Mouse (Mus musculus) urinary bladder, adult 2 months (tissue): ENCODE measurements around the gene Ccdc153. TPM values are rescaled to one million over a fixed set of nuclear protein-coding genes. Genes with fewer than 3 reads are reported as not detected.

Experiments used
- DNase-seq: peaks from one replicate; pipeline ENCODE4 v3.0.0; 2022; ENCODE audit warnings: low spot score
- polyA plus RNA-seq: library from polyadenylated mRNA; depleted of rRNA; stranded (reverse); fragments of >200 nt; gene quantifications from 2 replicates; pipeline ENCODE4 v1.2.3, GENCODE M21; 2012; rRNA removed

The Ccdc153 gene
- polyA plus RNA-seq, 1 experiment: not detected

DNA sequence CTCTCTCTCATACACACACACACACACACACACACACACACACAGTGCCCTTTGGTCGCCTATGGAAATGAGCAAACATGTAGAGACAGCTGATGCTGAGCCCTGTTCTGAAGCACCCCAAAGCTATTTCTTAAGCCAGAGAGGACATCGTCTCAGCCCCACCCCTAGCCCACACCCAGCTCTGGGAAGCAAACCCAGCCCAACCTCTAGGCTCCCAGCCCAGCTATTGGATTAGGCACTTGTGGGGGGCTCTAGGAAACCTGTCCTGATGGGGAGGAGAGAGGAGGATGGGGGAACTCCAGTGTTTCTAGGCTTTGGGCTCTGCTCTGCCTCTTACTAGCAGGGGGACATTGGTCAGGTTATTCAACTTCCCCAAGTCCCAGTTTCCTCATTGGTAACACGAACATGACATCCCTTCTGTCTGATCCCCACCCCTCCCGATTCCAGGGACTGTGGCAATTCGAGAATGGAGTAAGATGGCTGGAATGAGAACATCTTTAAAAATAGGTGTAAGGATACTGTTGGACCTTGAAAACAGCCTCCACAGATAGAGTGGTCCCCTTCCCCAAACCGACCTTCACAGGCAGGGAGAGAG, 45.9 kb downstream of the Ccdc153 start:
- DNase-seq: no peak

DNA sequence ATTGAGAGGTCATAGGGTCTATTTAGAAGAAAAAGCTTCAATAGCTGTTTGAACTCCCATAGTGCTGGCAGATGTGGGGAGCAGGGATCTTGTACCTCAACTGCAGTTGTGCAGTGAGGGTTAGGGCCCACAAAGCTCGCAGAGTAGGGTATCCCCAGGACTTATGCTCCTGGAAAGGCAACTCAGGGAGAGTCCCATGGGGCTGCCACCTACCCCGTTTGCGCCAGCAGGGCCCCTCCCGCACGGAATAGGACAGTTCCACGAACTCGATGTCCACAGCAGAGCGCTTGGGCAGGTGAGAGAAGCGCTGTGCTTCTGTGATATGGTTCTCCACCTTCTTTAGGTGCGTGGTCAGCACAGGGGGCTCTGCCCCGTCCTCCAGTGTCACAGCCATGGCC, 46.5 kb downstream of the Ccdc153 start:
- no peak for DNase-seq

DNA sequence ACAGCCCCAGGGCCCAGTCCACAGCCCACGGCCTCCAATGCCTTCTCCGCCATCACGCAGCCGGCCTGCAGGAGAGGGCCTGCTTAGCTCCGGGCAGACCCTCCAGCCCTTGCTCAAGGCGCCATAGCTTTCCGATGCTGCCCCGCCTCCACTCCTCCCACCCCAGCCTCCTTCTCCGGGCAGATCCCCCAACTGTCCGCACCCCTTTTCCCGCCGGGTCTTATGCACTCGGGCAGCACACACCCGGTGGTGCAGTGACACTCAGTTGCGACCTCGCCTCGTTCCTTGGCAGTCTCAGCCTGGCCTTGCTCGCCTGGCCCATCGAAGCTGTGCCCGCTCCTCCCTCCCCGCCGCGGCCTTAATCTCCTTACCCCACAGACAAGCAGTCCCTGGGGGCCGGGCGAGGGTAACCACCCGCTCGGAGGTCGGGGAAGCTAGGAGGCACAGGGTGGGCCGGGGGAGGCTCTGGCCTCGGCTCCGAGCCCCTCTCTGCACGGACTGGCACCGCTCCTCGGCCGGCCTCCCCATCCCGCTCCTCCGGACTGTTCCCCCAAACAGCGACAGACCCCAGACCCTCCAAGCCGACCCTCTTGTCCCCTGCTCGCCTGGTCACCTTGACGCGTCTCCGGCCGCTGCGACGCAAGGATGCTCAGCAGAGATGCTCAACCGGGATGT, 47.1 kb downstream of the Ccdc153 start:
- no peak for DNase-seq

DNA sequence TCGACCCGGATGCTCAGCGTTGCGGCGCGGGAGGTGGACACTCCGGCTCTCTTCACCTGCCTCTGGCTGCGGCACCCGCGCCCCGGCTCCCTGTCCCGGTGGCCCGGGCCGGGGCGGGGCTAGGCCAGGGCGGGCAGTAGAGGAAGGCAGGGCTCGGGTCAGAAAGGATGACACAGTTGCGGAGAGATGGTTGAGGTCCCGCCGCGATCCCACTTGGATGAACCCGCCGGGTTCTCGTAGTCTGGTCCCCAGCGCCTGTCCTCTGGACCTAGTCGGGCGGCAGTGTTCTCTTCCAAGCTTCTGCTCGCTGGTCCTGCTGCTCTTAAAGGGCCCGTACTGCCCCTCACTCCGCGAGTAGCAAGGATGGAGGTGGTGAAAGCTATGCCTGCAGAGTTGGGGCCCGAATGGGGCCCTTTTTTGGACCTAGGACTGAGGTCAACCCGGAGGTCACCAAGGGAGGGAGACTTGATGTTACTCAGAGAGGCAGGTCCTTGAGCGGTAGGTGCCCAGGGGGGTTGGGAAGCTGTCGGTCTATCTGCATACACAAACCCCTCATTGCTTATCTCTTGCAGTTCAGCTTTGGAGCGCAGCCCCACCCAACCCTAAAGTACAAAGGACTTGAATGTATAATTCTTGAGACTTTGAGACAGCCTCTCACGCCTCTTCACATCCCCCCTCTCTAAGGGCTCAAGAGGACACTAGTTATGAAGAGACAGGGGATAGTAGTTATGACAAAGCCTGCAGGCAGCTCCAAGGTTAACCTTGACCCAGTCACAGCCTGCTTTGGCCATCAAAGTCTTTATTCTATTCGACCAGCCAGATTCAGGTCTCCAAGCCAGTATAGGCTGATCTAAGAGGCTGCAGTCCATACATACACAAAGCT, 47.8 kb downstream of the Ccdc153 start, which contains the start of gene Abcg4:
TSS of gene Abcg4 (minus strand) at position 540 of the 883 bp plus-strand sequence.
- DNase-seq: no peak

DNA sequence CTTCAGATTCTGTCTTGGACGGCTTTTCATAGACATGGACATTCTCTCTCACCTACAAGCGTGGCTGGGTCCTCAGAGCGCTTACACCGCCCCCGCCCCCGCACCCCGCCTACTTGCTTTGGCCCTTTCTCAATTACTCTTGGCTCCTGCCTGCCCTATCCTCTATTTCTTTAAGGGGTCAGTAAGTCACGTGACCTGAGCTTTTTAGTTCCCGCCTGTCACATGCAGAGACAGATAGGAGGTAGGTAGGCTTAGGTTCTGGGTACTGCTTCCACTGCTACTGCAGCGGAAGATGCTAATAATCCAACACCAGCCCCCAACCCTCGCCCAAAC, 48.4 kb downstream of the Ccdc153 start:
- no peak for DNase-seq

DNA sequence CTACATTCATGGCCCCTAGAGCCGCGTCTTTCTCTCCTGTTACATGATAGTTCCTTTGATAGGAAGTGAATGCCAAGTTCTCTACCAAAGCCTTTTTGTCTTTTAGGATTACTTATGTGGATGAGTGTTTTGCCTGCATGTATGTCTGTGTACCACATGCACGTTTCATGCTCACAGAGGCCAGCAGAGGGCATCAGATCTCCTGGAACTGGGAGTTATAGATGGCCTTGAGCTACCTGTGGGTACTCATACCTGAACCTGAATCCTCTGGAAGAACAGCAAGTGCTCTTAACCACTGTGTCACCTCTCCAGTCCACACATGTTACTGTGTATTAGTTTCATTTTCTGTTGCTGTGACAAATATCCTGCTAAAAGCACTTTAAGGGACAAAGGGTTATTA, 52.0 kb downstream of the Ccdc153 start:
- no peak for DNase-seq

Other genes starting within 250 kb of the Ccdc153 start
- gene Thy1, start 197.3 kb upstream of the Ccdc153 start, polyA plus RNA-seq: 93.6 and 128 TPM in 2 replicates
- gene Usp2, start 173.7 kb upstream of the Ccdc153 start, polyA plus RNA-seq: 5.8 and 12.5 TPM in 2 replicates
- 0.13 and 0.21 TPM in 2 replicates for gene Mfrp, start 138.9 kb upstream of the Ccdc153 start, polyA plus RNA-seq
- gene C1qtnf5, start 133.4 kb upstream of the Ccdc153 start, polyA plus RNA-seq: 27.2 and 31.4 TPM in 2 replicates
- gene Gm49380, start 127.2 kb upstream of the Ccdc153 start, polyA plus RNA-seq: 0.27 and 0.36 TPM in 2 replicates
- 14.5 and 20.5 TPM in 2 replicates for gene Rnf26, start 127.2 kb upstream of the Ccdc153 start, polyA plus RNA-seq
- gene Mcam, start 106.2 kb upstream of the Ccdc153 start, polyA plus RNA-seq: 182 and 219 TPM in 2 replicates
- gene Cbl, start 6.6 kb upstream of the Ccdc153 start, polyA plus RNA-seq: 14.9 and 16.0 TPM in 2 replicates
- 0.21 and 0.24 TPM in 2 replicates for gene Pdzd3, start 10.8 kb downstream of the Ccdc153 start, polyA plus RNA-seq
- 9.6 and 13.0 TPM in 2 replicates for gene Nlrx1, start 27.9 kb downstream of the Ccdc153 start, polyA plus RNA-seq
- 7.6 and 8.9 TPM in 2 replicates for gene Abcg4, start 47.9 kb downstream of the Ccdc153 start, polyA plus RNA-seq
- 20.2 and 22.7 TPM in 2 replicates for gene Hinfp, start 65.0 kb downstream of the Ccdc153 start, polyA plus RNA-seq
- gene C2cd2l, start 79.6 kb downstream of the Ccdc153 start, polyA plus RNA-seq: 30.5 and 31.4 TPM in 2 replicates
- 24.7 and 25.8 TPM in 2 replicates for gene Dpagt1, start 85.3 kb downstream of the Ccdc153 start, polyA plus RNA-seq
- gene H2afx, start 94.0 kb downstream of the Ccdc153 start, polyA plus RNA-seq: 19.8 and 22.1 TPM in 2 replicates
- 34.4 and 40.7 TPM in 2 replicates for gene Hmbs, start 103.6 kb downstream of the Ccdc153 start, polyA plus RNA-seq
- gene Vps11, start 121.0 kb downstream of the Ccdc153 start, polyA plus RNA-seq: 22.0 and 26.8 TPM in 2 replicates
- gene Hyou1, start 138.8 kb downstream of the Ccdc153 start, polyA plus RNA-seq: 34.4 and 35.3 TPM in 2 replicates
- 20.0 and 22.2 TPM in 2 replicates for gene Slc37a4, start 156.2 kb downstream of the Ccdc153 start, polyA plus RNA-seq
- 1,336 and 1,393 TPM in 2 replicates for gene Rps25, start 166.5 kb downstream of the Ccdc153 start, polyA plus RNA-seq
- gene Trappc4, start 166.9 kb downstream of the Ccdc153 start, polyA plus RNA-seq: 55.6 and 68.6 TPM in 2 replicates
- gene Ccdc84, start 177.9 kb downstream of the Ccdc153 start, polyA plus RNA-seq: 33.7 and 47.1 TPM in 2 replicates
- gene Foxr1, start 200.5 kb downstream of the Ccdc153 start, polyA plus RNA-seq: 0.28 and 0.63 TPM in 2 replicates
- gene Upk2, start 214.3 kb downstream of the Ccdc153 start, polyA plus RNA-seq: 788 and 1,023 TPM in 2 replicates
- 11.1 and 29.7 TPM in 2 replicates for gene Bcl9l, start 242.1 kb downstream of the Ccdc153 start, polyA plus RNA-seq